Mouse (Mus musculus): ENCODE measurements around the gene Cenpi. TPM values are rescaled to one million over a fixed set of nuclear protein-coding genes. Genes with fewer than 3 reads are reported as not detected.

Gene Cenpi
- polyA plus RNA-seq, 1 experiment from 2014 or later, result 27.0 TPM

Other genes starting within 250 kb of the Cenpi start
- 25.3 and 32.1 TPM in 2 replicates for gene Cstf2, start 248.9 kb upstream of the Cenpi start, polyA plus RNA-seq (2015; fragmentation: Nextera tagmentation; extraction: Ambion mirVana)
- 0.09 TPM in 1 of 2 replicates, not detected in the other for gene Xkrx, start 146.0 kb upstream of the Cenpi start, polyA plus RNA-seq (2015; fragmentation: Nextera tagmentation; extraction: Ambion mirVana)
- gene Arl13a, start 120.6 kb upstream of the Cenpi start, polyA plus RNA-seq (2015; fragmentation: Nextera tagmentation; extraction: Ambion mirVana), result not detected in 2 replicates
- not detected in 2 replicates for gene Nox1, start 86.1 kb upstream of the Cenpi start, polyA plus RNA-seq (2015; fragmentation: Nextera tagmentation; extraction: Ambion mirVana)
- 8.7 and 10.6 TPM in 2 replicates for gene Trmt2b, start 31.1 kb upstream of the Cenpi start, polyA plus RNA-seq (2015; fragmentation: Nextera tagmentation; extraction: Ambion mirVana)
- 0.47 and 1.0 TPM in 2 replicates for gene Tmem35a, start 12.9 kb upstream of the Cenpi start, polyA plus RNA-seq (2015; fragmentation: Nextera tagmentation; extraction: Ambion mirVana)
- gene Drp2, start 96.5 kb downstream of the Cenpi start, polyA plus RNA-seq (2015; fragmentation: Nextera tagmentation; extraction: Ambion mirVana), result 0.07 and 0.20 TPM in 2 replicates
- not detected in 2 replicates for gene Taf7l, start 168.4 kb downstream of the Cenpi start, polyA plus RNA-seq (2015; fragmentation: Nextera tagmentation; extraction: Ambion mirVana)
- 134 and 146 TPM in 2 replicates for gene Timm8a1, start 233.8 kb downstream of the Cenpi start, polyA plus RNA-seq (2015; fragmentation: Nextera tagmentation; extraction: Ambion mirVana)

Data from liver, embryonic 13.5 days (tissue).